Mouse (Mus musculus): ENCODE data around the gene Gys1. TPM values are rescaled to one million over a fixed set of nuclear protein-coding genes. Genes with fewer than 3 reads are reported as not detected.
A peak's percentile ranks its signal among the peaks of the same experiment; 100 is the strongest.

The Gys1 gene
- polyA plus RNA-seq, 1 experiment from 2014 or later = 22.7 TPM

GRCm38 (mm10) chr7:45420615-45420919 lies 14.1 kb upstream of the Gys1 start, which contains the start of gene Lhb:
Lhb (plus strand) TSS chr7:45420820.
- Histone ChIP-seq H3K36me3 (replicated peaks) (peaks cover 39% of the 10 kb centered on the region), H3K9ac (no peak within 1 kb of the TSS), H3K4me2 (no peak within 1 kb of the TSS), H3K4me1 (no peaks in the 10 kb centered on the region), H3K27me3 (replicated peaks) (peaks cover 54% of the 10 kb centered on the region), H3K9me3 (no peaks in the 10 kb centered on the region), H3K4me3 (no peak within 1 kb of the TSS), H3K27ac (no peak within 1 kb of the TSS)
- ATAC-seq (replicated peaks) = no peak
- WGBS = 71% methylated on average over 6 of the region's 6 CpGs

GRCm38 (mm10) chr7:45421194-45421593 lies 13.4 kb upstream of the Gys1 start:
- ATAC-seq (replicated peaks) = no peak

GRCm38 (mm10) chr7:45426556-45426955 lies 8.1 kb upstream of the Gys1 start:
- H3K9me3 ChIP-seq = no peaks in the 10 kb centered on the region
- WGBS = 95% methylated on average over 8 of the region's 8 CpGs
- no peaks in the 10 kb centered on the region for H3K4me1 ChIP-seq
- H3K36me3 ChIP-seq (replicated peaks) = peaks cover 49% of the 10 kb centered on the region
- no peak overlapping the region for H3K9ac ChIP-seq
- H3K4me2 ChIP-seq = no peak overlapping the region
- no peak overlapping the region for H3K27ac ChIP-seq
- no peaks in the 10 kb centered on the region; the same call in 1 of the 2 replicates for H3K27me3 ChIP-seq (replicated peaks)
- no peak overlapping the region for H3K4me3 ChIP-seq
- no peak for ATAC-seq (replicated peaks)

More at GRCm38 (mm10) chr7:45421194-45421593, 13.4 kb upstream of the Gys1 start:
- H3K4me2 ChIP-seq = no peak overlapping the region
- H3K36me3 ChIP-seq (replicated peaks) = peaks cover 39% of the 10 kb centered on the region
- no peak overlapping the region for H3K4me3 ChIP-seq
- WGBS = 92% methylated on average over 14 of the region's 14 CpGs
- H3K4me1 ChIP-seq = no peaks in the 10 kb centered on the region
- H3K9me3 ChIP-seq = no peaks in the 10 kb centered on the region
- peaks cover 48% of the 10 kb centered on the region for H3K27me3 ChIP-seq (replicated peaks)
- no peak overlapping the region for H3K9ac ChIP-seq
- no peak overlapping the region for H3K27ac ChIP-seq

GRCm38 (mm10) chr7:45433835-45434202 lies 825 bp upstream of the Gys1 start:
- Histone ChIP-seq H3K4me3 (peak overlapping the region; percentile 62), H3K4me2 (peak overlapping the region; percentile 94), H3K4me1 (peaks cover 41% of the 10 kb centered on the region), H3K27me3 (replicated peaks) (no peaks in the 10 kb centered on the region), H3K9me3 (no peaks in the 10 kb centered on the region), H3K27ac (peak overlapping the region; percentile 88), H3K36me3 (replicated peaks) (peaks cover 7% of the 10 kb centered on the region), H3K9ac (peak overlapping the region; percentile 72)
- 2% methylated on average over 7 of the region's 7 CpGs for WGBS
- 0 out of 2 replicates have a peak, but pooled peaks have one; percentile 7 for ATAC-seq (replicated peaks)

GRCm38 (mm10) chr7:45435038-45435437 lies 394 bp downstream of the Gys1 start:
- Histone ChIP-seq H3K9me3 (no peaks in the 10 kb centered on the region), H3K27ac (peak overlapping the region; percentile 67), H3K36me3 (replicated peaks) (no peaks in the 10 kb centered on the region), H3K4me2 (peak overlapping the region; percentile 63), H3K4me1 (peaks cover 41% of the 10 kb centered on the region), H3K9ac (peak overlapping the region; percentile 58), H3K4me3 (peak overlapping the region; percentile 62), H3K27me3 (replicated peaks) (no peaks in the 10 kb centered on the region)
- ATAC-seq (replicated peaks) = peak; percentile 46
- 2% methylated on average over 16 of the region's 16 CpGs for WGBS

- Histone ChIP-seq H3K9me3 (no peaks in the 10 kb centered on the region), H3K4me3 (no peak overlapping the region), H3K9ac (no peak overlapping the region), H3K36me3 (replicated peaks) (0 out of 2 replicates have a peak, but pooled peaks cover under 1% of the 10 kb centered on the region), H3K27me3 (replicated peaks) (no peaks in the 10 kb centered on the region), H3K27ac (no peak overlapping the region), H3K4me2 (peak overlapping the region; percentile 63; the same call in 1 of the 2 replicates), H3K4me1 (peaks cover 41% of the 10 kb centered on the region)
- ATAC-seq (replicated peaks) = no peak
- 94% methylated on average over 5 of the region's 5 CpGs for WGBS
Observed at GRCm38 (mm10) chr7:45436444-45436843, 1.8 kb downstream of the Gys1 start.

- no peaks in the 10 kb centered on the region for H3K9me3 ChIP-seq
- 36% methylated on average over 6 of the region's 6 CpGs for WGBS
- peaks cover 41% of the 10 kb centered on the region for H3K4me1 ChIP-seq
- H3K4me3 ChIP-seq = no peak overlapping the region
- no peaks in the 10 kb centered on the region for H3K27me3 ChIP-seq (replicated peaks)
- ATAC-seq (replicated peaks) = no peak
- H3K4me2 ChIP-seq = no peak overlapping the region; the same call in 1 of the 2 replicates
- H3K36me3 ChIP-seq (replicated peaks) = 0 out of 2 replicates have a peak, but pooled peaks cover 4% of the 10 kb centered on the region
- no peak overlapping the region for H3K9ac ChIP-seq
- no peak overlapping the region for H3K27ac ChIP-seq
Observed at GRCm38 (mm10) chr7:45437046-45437445, 2.4 kb downstream of the Gys1 start.

GRCm38 (mm10) chr7:45437521-45438276 lies 3.1 kb downstream of the Gys1 start, which contains the start of gene Ruvbl2:
Ruvbl2 (minus strand) TSS chr7:45438096.
- peak within 1 kb of the TSS; percentile 16 for H3K4me2 ChIP-seq
- no peak within 1 kb of the TSS for H3K9ac ChIP-seq
- H3K27ac ChIP-seq = no peak within 1 kb of the TSS
- peak within 1 kb of the TSS; percentile 4; the same call in 1 of the 2 replicates for H3K4me3 ChIP-seq
- H3K36me3 ChIP-seq (replicated peaks) = 0 out of 2 replicates have a peak, but pooled peaks cover 4% of the 10 kb centered on the region
- peaks cover 38% of the 10 kb centered on the region for H3K4me1 ChIP-seq
- no peak for ATAC-seq (replicated peaks)
- H3K9me3 ChIP-seq = no peaks in the 10 kb centered on the region
- no peaks in the 10 kb centered on the region for H3K27me3 ChIP-seq (replicated peaks)
- 30% methylated on average over 19 of the region's 19 CpGs for WGBS

- peaks cover 10% of the 10 kb centered on the region for H3K36me3 ChIP-seq (replicated peaks)
Observed at GRCm38 (mm10) chr7:45443526-45444420, 9.1 kb downstream of the Gys1 start.

GRCm38 (mm10) chr7:45446589-45446988 lies 11.9 kb downstream of the Gys1 start:
- H3K27me3 ChIP-seq (replicated peaks) = no peaks in the 10 kb centered on the region
- no peaks in the 10 kb centered on the region for H3K9me3 ChIP-seq
- peaks cover 9% of the 10 kb centered on the region for H3K36me3 ChIP-seq (replicated peaks)
- no peak overlapping the region for H3K27ac ChIP-seq
- no peaks in the 10 kb centered on the region for H3K4me1 ChIP-seq
- no peak for ATAC-seq (replicated peaks)
- H3K4me3 ChIP-seq = no peak overlapping the region
- H3K4me2 ChIP-seq = no peak overlapping the region
- no peak overlapping the region for H3K9ac ChIP-seq

More at GRCm38 (mm10) chr7:45443526-45444420, 9.1 kb downstream of the Gys1 start:
- Histone ChIP-seq H3K4me3 (no peak overlapping the region), H3K27ac (no peak overlapping the region), H3K4me1 (no peaks in the 10 kb centered on the region), H3K27me3 (replicated peaks) (no peaks in the 10 kb centered on the region), H3K9me3 (no peaks in the 10 kb centered on the region), H3K4me2 (no peak overlapping the region), H3K9ac (no peak overlapping the region)
- ATAC-seq (replicated peaks) = no peak
- WGBS = 91% methylated on average over 22 of the region's 22 CpGs

- H3K27ac ChIP-seq = no peak overlapping the region
- H3K9ac ChIP-seq = no peak overlapping the region
- no peak overlapping the region for H3K4me2 ChIP-seq
- H3K36me3 ChIP-seq (replicated peaks) = peaks cover 7% of the 10 kb centered on the region
- 44% methylated on average over 11 of the region's 11 CpGs for WGBS
- H3K27me3 ChIP-seq (replicated peaks) = no peaks in the 10 kb centered on the region
- H3K4me1 ChIP-seq = no peaks in the 10 kb centered on the region
- no peaks in the 10 kb centered on the region for H3K9me3 ChIP-seq
- no peak for ATAC-seq (replicated peaks)
- H3K4me3 ChIP-seq = no peak overlapping the region
Observed at GRCm38 (mm10) chr7:45447325-45447990, 12.8 kb downstream of the Gys1 start.

GRCm38 (mm10) chr7:45449974-45450373 lies 15.3 kb downstream of the Gys1 start:
- Histone ChIP-seq H3K4me3 (no peak overlapping the region), H3K9ac (no peak overlapping the region), H3K4me2 (no peak overlapping the region), H3K36me3 (replicated peaks) (peaks cover 7% of the 10 kb centered on the region), H3K4me1 (no peaks in the 10 kb centered on the region), H3K27me3 (replicated peaks) (no peaks in the 10 kb centered on the region), H3K9me3 (no peaks in the 10 kb centered on the region), H3K27ac (no peak overlapping the region)
- ATAC-seq (replicated peaks) = no peak
- 88% methylated on average over 1 of the region's 1 CpGs for WGBS
